Mouse (Mus musculus): Measurements from ENCODE around the gene Gm10271.

GRCm38 (mm10) chr10:117009691-117010090, 37.3 kb upstream of the Gm10271 start:
- no peak for TF ChIP-seq CTCF (IDR thresholded peaks at IDR 0.05)
- TF ChIP-seq EP300 (IDR thresholded peaks at IDR 0.05): no peak

Measured in lung, postnatal 0 days (tissue).